Mouse (Mus musculus): ENCODE results near the gene Suz12. TPM values are rescaled to one million over a fixed set of nuclear protein-coding genes. Genes with fewer than 3 reads are reported as not detected.
"Not testable (repeated sequence)": the region's sequence is repeated elsewhere in the genome, so short reads cannot be mapped to it uniquely, and the experiment has no call there.

Gene Suz12
- polyA plus RNA-seq, 1 experiment from 2014 or later, result 18.9 TPM

GRCm38 (mm10) chr11:79965896-79966295, 27.0 kb upstream of the Suz12 start:
- Histone ChIP-seq H3K4me1 (ENCODE audit: control insufficient read depth, insufficient read depth, low read length) (no peaks in the 10 kb centered on the region), H3K27ac (ENCODE audit: low read depth, low read length) (no peak overlapping the region), H3K27me3 (ENCODE audit: control insufficient read depth, insufficient read depth, low read length) (no peaks in the 10 kb centered on the region), H3K4me3 (ENCODE audit: low read depth, low read length) (no peak overlapping the region), H3K36me3 (ENCODE audit: control insufficient read depth, insufficient read depth, low read length) (no peaks in the 10 kb centered on the region), H3K4me2 (ENCODE audit: low read depth, low read length) (no peak overlapping the region), H3K9me3 (ENCODE audit: control insufficient read depth, low read length) (no peaks in the 10 kb centered on the region), H3K9ac (replicated peaks; ENCODE audit: low read depth, low read length) (no peak overlapping the region)
- 41% methylated on average over 8 of the region's 8 CpGs for WGBS
- ATAC-seq (ENCODE audit: low read depth), result no peak

- H3K36me3 ChIP-seq (ENCODE audit: control insufficient read depth, insufficient read depth, low read length), result no peaks in the 10 kb centered on the region
- H3K27me3 ChIP-seq (ENCODE audit: control insufficient read depth, insufficient read depth, low read length), result no peaks in the 10 kb centered on the region
- H3K4me3 ChIP-seq (ENCODE audit: low read depth, low read length), result no peak overlapping the region
- ATAC-seq (ENCODE audit: low read depth), result no peak
- H3K9me3 ChIP-seq (ENCODE audit: control insufficient read depth, low read length), result no peaks in the 10 kb centered on the region
- 79% methylated on average over 10 of the region's 10 CpGs for WGBS
- H3K27ac ChIP-seq (ENCODE audit: low read depth, low read length), result no peak overlapping the region
- no peak overlapping the region for H3K9ac ChIP-seq (replicated peaks; ENCODE audit: low read depth, low read length)
- no peak overlapping the region for H3K4me2 ChIP-seq (ENCODE audit: low read depth, low read length)
- no peaks in the 10 kb centered on the region for H3K4me1 ChIP-seq (ENCODE audit: control insufficient read depth, insufficient read depth, low read length)
Measured at GRCm38 (mm10) chr11:79967752-79968151, 25.2 kb upstream of the Suz12 start.

- ATAC-seq (ENCODE audit: low read depth), result no peak
- Histone ChIP-seq H3K4me2 (ENCODE audit: low read depth, low read length) (peak overlapping the region; percentile 70; the same call in 1 of the 2 replicates), H3K27me3 (ENCODE audit: control insufficient read depth, insufficient read depth, low read length) (0 out of 2 replicates have a peak, but pooled peaks cover 4% of the 10 kb centered on the region), H3K4me1 (ENCODE audit: control insufficient read depth, insufficient read depth, low read length) (peaks cover 4% of the 10 kb centered on the region), H3K9me3 (ENCODE audit: control insufficient read depth, low read length) (no peaks in the 10 kb centered on the region), H3K36me3 (ENCODE audit: control insufficient read depth, insufficient read depth, low read length) (no peaks in the 10 kb centered on the region), H3K9ac (replicated peaks; ENCODE audit: low read depth, low read length) (no peak overlapping the region), H3K27ac (ENCODE audit: low read depth, low read length) (no peak overlapping the region), H3K4me3 (ENCODE audit: low read depth, low read length) (peak overlapping the region; percentile 40; the same call in 1 of the 2 replicates)
- 12% methylated on average over 8 of the region's 8 CpGs for WGBS
Measured at GRCm38 (mm10) chr11:79973133-79973532, 19.8 kb upstream of the Suz12 start.

GRCm38 (mm10) chr11:79973626-79974476, 19.1 kb upstream of the Suz12 start:
- H3K4me3 ChIP-seq (ENCODE audit: low read depth, low read length), result peak overlapping the region; percentile 40
- 0 out of 2 replicates have a peak, but pooled peaks cover 4% of the 10 kb centered on the region for H3K27me3 ChIP-seq (ENCODE audit: control insufficient read depth, insufficient read depth, low read length)
- no peaks in the 10 kb centered on the region for H3K9me3 ChIP-seq (ENCODE audit: control insufficient read depth, low read length)
- H3K4me1 ChIP-seq (ENCODE audit: control insufficient read depth, insufficient read depth, low read length), result peaks cover 4% of the 10 kb centered on the region
- ATAC-seq (ENCODE audit: low read depth), result peak; percentile 41; the same call in 1 of the 2 replicates
- no peak overlapping the region for H3K27ac ChIP-seq (ENCODE audit: low read depth, low read length)
- no peaks in the 10 kb centered on the region for H3K36me3 ChIP-seq (ENCODE audit: control insufficient read depth, insufficient read depth, low read length)
- H3K9ac ChIP-seq (replicated peaks; ENCODE audit: low read depth, low read length), result peak overlapping the region; percentile 39
- peak overlapping the region; percentile 70 for H3K4me2 ChIP-seq (ENCODE audit: low read depth, low read length)
- under 1% methylated on average over 41 of the region's 41 CpGs for WGBS

GRCm38 (mm10) chr11:79975377-79975776, 17.5 kb upstream of the Suz12 start:
- no peaks in the 10 kb centered on the region for H3K9me3 ChIP-seq (ENCODE audit: control insufficient read depth, low read length)
- no peak overlapping the region for H3K4me2 ChIP-seq (ENCODE audit: low read depth, low read length)
- H3K4me3 ChIP-seq (ENCODE audit: low read depth, low read length), result no peak overlapping the region
- H3K27ac ChIP-seq (ENCODE audit: low read depth, low read length), result no peak overlapping the region
- H3K27me3 ChIP-seq (ENCODE audit: control insufficient read depth, insufficient read depth, low read length), result 0 out of 2 replicates have a peak, but pooled peaks cover 4% of the 10 kb centered on the region
- peaks cover 4% of the 10 kb centered on the region for H3K4me1 ChIP-seq (ENCODE audit: control insufficient read depth, insufficient read depth, low read length)
- WGBS, result 35% methylated on average over 2 of the region's 2 CpGs
- H3K36me3 ChIP-seq (ENCODE audit: control insufficient read depth, insufficient read depth, low read length), result no peaks in the 10 kb centered on the region
- ATAC-seq (ENCODE audit: low read depth), result no peak
- H3K9ac ChIP-seq (replicated peaks; ENCODE audit: low read depth, low read length), result no peak overlapping the region

- Histone ChIP-seq H3K9me3 (ENCODE audit: control insufficient read depth, low read length) (no peaks in the 10 kb centered on the region), H3K9ac (replicated peaks; ENCODE audit: low read depth, low read length) (no peak overlapping the region), H3K4me2 (ENCODE audit: low read depth, low read length) (no peak overlapping the region), H3K27me3 (ENCODE audit: control insufficient read depth, insufficient read depth, low read length) (0 out of 2 replicates have a peak, but pooled peaks cover 4% of the 10 kb centered on the region), H3K4me1 (ENCODE audit: control insufficient read depth, insufficient read depth, low read length) (peaks cover 4% of the 10 kb centered on the region), H3K4me3 (ENCODE audit: low read depth, low read length) (no peak overlapping the region), H3K27ac (ENCODE audit: low read depth, low read length) (no peak overlapping the region), H3K36me3 (ENCODE audit: control insufficient read depth, insufficient read depth, low read length) (no peaks in the 10 kb centered on the region)
- 89% methylated on average over 1 of the region's 1 CpGs for WGBS
- ATAC-seq (ENCODE audit: low read depth), result no peak
Measured at GRCm38 (mm10) chr11:79976222-79976621, 16.7 kb upstream of the Suz12 start.

- not testable (repeated sequence) for H3K9me3 ChIP-seq (ENCODE audit: control insufficient read depth, low read length); H3K27me3 ChIP-seq (ENCODE audit: control insufficient read depth, insufficient read depth, low read length); ATAC-seq (ENCODE audit: low read depth); H3K4me1 ChIP-seq (ENCODE audit: control insufficient read depth, insufficient read depth, low read length); H3K4me2 ChIP-seq (ENCODE audit: low read depth, low read length); H3K4me3 ChIP-seq (ENCODE audit: low read depth, low read length); H3K27ac ChIP-seq (ENCODE audit: low read depth, low read length); H3K36me3 ChIP-seq (ENCODE audit: control insufficient read depth, insufficient read depth, low read length); H3K9ac ChIP-seq (replicated peaks; ENCODE audit: low read depth, low read length)
- 83% methylated on average over 6 of the region's 6 CpGs for WGBS
Measured at GRCm38 (mm10) chr11:79976645-79977044, 16.3 kb upstream of the Suz12 start.

GRCm38 (mm10) chr11:79977061-79977460, 15.8 kb upstream of the Suz12 start:
- 96% methylated on average over 14 of the region's 14 CpGs for whole genome bisulfite sequencing
- not testable (repeated sequence) for H3K36me3 ChIP-seq (ENCODE audit: control insufficient read depth, insufficient read depth, low read length); H3K4me1 ChIP-seq (ENCODE audit: control insufficient read depth, insufficient read depth, low read length); H3K9ac ChIP-seq (replicated peaks; ENCODE audit: low read depth, low read length); H3K4me2 ChIP-seq (ENCODE audit: low read depth, low read length); H3K27ac ChIP-seq (ENCODE audit: low read depth, low read length); ATAC-seq (ENCODE audit: low read depth); H3K4me3 ChIP-seq (ENCODE audit: low read depth, low read length); H3K27me3 ChIP-seq (ENCODE audit: control insufficient read depth, insufficient read depth, low read length); H3K9me3 ChIP-seq (ENCODE audit: control insufficient read depth, low read length)

GRCm38 (mm10) chr11:79977747-79978146, 15.2 kb upstream of the Suz12 start:
- not testable (repeated sequence) for H3K4me1 ChIP-seq (ENCODE audit: control insufficient read depth, insufficient read depth, low read length); ATAC-seq (ENCODE audit: low read depth); H3K36me3 ChIP-seq (ENCODE audit: control insufficient read depth, insufficient read depth, low read length); H3K27me3 ChIP-seq (ENCODE audit: control insufficient read depth, insufficient read depth, low read length); H3K4me2 ChIP-seq (ENCODE audit: low read depth, low read length); H3K4me3 ChIP-seq (ENCODE audit: low read depth, low read length); H3K27ac ChIP-seq (ENCODE audit: low read depth, low read length); H3K9me3 ChIP-seq (ENCODE audit: control insufficient read depth, low read length); H3K9ac ChIP-seq (replicated peaks; ENCODE audit: low read depth, low read length)
- 98% methylated on average over 3 of the region's 4 CpGs for WGBS
